Mouse (Mus musculus) erythroblast, embryonic 14.5 days (primary cell): ENCODE data around the gene Por.

Experiments
- GATA1 ChIP-seq: IDR thresholded peaks from 2 replicates; pipeline ENCODE4 v1.6.1; 2012; ENCODE audit warnings: low read length, inconsistent platforms, mixed read lengths
- TAL1 ChIP-seq: IDR thresholded peaks from 3 replicates; pipeline ENCODE4 v1.6.1; 2012; ENCODE audit warnings: low read length, inconsistent platforms, mixed read lengths

DNA sequence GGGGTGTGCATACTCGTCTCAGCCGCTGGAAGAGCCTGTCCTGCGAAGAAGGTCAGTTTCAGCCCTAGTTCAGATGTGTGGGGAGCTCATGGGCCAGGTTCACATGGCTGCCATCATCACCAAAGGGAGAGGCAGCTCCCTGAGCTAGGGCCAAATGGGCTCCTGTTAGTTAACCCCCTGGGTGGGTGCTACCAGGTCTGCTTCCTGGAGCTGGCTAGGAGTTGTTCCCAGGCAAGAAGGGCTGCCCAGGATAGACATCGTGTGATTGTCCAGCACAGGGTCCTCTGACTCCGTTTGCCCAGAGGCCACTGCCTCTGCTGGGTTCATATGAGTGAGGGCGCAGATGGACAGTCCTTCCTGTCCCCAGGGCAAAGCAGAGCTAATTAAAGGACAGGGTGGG, 56.2 kb downstream of the Por start:
- no peak for TF ChIP-seq GATA1
- TF ChIP-seq TAL1 = no peak
